Mouse (Mus musculus): ENCODE data around the gene Samd4.

- no peak for TF ChIP-seq CTCF (IDR thresholded peaks at IDR 0.05; ENCODE audit: low read depth)
- TF ChIP-seq EP300 (IDR thresholded peaks at IDR 0.05; ENCODE audit: low read depth), result no peak
Measured at GRCm38 (mm10) chr14:46928556-46928955, 45.9 kb downstream of the Samd4 start.
